Mouse (Mus musculus) erythroid progenitor cell, adult 5-6 weeks (primary cell): ENCODE data around the gene Fndc7. TPM values are rescaled to one million over a fixed set of nuclear protein-coding genes. Genes with fewer than 3 reads are reported as not detected.
A peak's percentile ranks its signal among the peaks of the same experiment; 100 is the strongest.
"Not testable (repeated sequence)": the region's sequence is repeated elsewhere in the genome, so short reads cannot be mapped to it uniquely, and the experiment has no call there.

Experiments used
- ATAC-seq: replicated peaks from 2 replicates; pipeline ENCODE4 v1.8.0; 2016; ENCODE audit warnings: moderate number of reproducible peaks, mild to moderate bottlenecking, moderate TSS enrichment, inconsistent platforms; ENCODE audit not compliant: poor library complexity, low FRiP score, severe bottlenecking
- total RNA-seq, 2 experiments: library from RNA; stranded (forward) in 1 of 2; stranded (reverse) in 1 of 2; fragments of 150-400 nt in 1 of 2; fragments of 186-747, 209-891 nt in 1 of 2; gene quantifications; 2 replicates each; pipeline versions ENCODE4 v1.2.3 to v1.2.4; 2015 to 2017; ENCODE audit warnings: low replicate concordance in 2 of 2

Fndc7 gene
- total RNA-seq, 2 experiments from 2014 or later: not detected

DNA sequence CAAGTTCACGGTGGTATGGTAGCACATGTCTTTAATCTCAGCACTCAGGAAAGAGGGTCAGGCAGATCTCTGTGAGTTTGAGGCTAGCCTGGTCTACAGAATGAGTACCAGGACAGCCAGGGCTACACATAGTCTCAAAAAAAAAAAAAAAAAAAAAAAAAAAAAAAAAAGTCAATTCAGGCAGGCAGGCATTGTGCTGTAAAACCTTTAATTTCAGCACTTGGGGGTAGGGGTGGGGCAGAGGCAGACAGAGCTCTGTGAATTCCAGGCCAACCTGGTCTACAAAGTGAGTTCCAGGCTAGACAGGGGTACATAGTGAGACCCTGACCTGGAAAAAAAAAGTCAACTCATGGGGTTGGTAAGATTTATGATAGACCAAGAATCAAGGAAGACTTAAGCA is 32.1 kb downstream of the Fndc7 start:
- no peak for ATAC-seq

DNA sequence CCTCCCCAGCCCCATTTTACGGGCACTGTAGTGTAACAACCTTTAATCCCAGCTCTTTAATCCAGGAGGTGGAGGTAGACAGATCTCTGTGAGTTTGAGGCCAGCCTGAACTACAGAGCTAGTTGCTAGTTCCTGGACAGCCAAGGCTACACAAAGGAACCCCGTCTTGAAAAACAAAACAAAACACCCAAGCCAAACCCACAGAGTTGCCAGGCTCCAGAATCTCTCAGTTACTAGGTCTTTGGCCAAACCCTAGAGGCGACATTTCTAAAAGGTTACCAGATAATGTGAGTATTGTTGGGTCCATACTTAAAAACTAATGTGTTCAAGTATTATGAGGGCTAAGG is 32.7 kb downstream of the Fndc7 start:
- no peak for ATAC-seq

- ATAC-seq: no peak
These were observed 33.3 kb downstream of the Fndc7 start for GRCm38 (mm10) chr3:108856386-108857123.

GRCm38 (mm10) chr3:108855864-108856263 is 33.9 kb downstream of the Fndc7 start:
- ATAC-seq: no peak

DNA sequence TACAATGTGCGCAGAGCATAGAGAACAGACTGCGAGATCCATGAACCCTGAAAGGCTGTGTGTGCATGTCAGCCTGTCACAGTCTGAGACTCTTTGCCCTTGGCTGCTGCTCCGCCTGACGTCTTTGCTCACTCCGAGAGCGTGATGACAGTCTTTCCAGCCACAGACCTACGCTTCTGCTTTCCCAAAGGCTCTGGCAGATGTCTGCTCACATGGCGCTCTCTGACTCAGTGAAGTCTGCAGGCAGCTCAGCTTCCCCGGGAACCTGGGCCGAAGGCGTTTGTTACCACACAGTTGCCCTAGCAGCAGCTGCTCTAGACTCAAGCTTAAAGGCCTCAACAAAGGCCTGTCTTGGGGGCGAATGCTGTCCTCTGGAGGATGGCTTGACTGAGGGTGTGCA is 34.4 kb downstream of the Fndc7 start:
- no peak for ATAC-seq

- no peak for ATAC-seq
These were observed 36.5 kb downstream of the Fndc7 start for GRCm38 (mm10) chr3:108853266-108853665.

DNA sequence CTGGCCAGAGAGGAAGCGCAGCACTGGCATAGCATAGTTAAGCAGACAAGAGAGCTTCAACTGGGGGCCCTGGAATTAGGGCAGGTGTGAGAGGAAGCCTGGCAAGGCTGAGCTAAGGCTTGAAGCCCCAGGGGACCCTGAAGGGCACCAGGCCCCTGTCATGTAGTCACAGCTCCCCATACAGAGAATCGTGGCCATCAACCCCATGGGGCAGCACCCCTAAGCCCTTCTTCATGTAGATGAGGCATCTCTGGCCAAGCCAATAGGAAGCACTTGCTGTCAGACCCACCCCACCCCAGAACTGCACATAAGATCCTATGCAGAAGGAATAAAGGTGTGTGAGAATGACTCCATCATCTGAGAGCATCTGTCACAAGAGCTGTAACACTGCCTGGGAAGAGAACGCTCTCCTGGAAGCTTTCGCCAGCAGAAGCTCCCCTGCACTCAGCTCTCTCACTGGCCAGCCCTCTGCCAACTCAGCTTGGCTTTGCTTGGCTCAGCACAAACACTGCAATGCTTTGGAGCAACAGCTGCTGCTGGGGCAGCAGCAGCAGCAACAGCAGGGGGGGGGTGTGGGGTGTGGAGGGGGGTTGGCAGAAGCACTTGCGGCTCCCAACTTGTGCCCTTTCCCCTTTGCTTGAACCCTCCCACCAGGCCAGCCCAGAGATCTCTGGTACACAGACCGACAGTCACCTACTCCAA is 37.7 kb downstream of the Fndc7 start:
- no peak for ATAC-seq

DNA sequence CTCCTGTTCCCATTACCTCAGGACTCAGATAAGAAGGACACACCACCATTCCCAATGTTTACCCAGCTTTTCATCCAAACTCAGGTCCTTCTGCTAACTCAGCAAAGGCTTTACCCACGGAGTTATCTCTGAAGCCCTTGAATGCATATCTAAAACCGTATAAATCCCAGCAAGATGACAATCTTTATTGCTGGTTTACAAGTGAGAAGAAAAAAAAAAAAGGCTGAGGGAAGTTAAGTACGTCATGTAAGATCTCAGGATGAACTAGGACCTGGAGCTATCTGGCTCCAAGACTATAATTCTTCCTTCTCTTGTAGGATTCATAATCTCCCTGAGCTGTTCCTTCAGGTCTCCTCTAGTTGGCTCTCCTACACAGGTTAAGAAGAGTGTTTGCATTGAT is 38.3 kb downstream of the Fndc7 start:
- no peak for ATAC-seq

DNA sequence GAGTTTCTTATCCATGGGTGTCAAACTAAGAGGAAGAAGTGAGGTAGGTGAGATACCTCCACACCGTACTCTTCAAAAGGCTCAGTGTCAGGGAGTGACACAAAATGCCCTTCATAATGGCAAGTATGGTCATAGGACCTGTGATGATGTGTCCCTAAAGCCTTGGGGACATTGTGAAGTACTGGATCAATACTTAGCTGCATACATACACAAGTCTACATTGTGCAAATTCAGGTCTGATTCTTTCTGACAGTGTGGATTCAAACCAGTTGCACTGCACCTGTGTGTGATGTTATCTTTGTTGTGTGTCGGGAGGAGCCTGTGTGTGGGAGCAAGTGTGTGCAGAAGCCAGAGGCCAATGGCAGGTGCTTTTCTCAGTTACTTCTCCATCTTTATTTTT is 38.7 kb downstream of the Fndc7 start:
- no peak for ATAC-seq

DNA sequence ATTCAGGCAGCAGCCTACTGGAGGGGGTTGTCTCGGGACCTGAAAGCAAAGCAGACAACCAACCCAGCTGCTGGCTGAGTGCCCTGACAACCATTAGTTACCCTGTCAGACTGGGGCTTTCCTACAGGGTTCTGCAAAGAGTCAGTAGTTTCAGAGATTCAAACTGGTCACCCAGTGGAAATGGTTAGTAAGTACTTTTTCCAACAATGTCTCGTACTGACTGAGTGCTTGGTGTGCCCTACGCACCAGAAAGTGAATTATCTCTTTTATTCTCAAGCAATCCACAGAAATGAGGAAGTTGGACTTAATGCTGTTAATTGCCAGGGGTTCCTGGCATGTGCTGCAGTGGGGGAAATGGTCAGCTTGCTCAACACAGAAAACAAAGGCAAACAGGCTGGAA is 39.3 kb downstream of the Fndc7 start:
- ATAC-seq: no peak

- no peak for ATAC-seq
These were observed 43.2 kb downstream of the Fndc7 start for GRCm38 (mm10) chr3:108846616-108847015.

- ATAC-seq: no peak
These were observed 45.3 kb downstream of the Fndc7 start for GRCm38 (mm10) chr3:108844521-108844920.

DNA sequence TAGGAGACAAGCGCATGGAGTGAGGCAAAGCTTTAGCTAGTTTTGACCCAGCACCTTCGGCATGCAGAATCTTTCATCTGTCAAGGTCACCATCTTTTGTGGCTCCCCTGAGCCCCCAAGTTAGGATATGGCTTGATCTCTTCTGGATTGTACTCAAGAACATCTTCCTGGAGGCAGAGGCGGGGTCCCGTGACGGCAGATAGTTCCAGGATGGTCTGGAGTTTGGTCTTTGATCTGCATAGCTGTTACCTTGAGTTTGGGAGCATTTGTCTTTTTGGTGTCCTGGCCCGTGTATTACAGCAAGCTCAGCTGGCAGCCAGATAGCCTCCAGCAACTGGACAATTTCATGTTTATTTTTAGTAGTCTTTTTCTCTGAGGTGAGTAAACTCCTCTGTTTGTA is 45.8 kb downstream of the Fndc7 start:
- no peak for ATAC-seq

DNA sequence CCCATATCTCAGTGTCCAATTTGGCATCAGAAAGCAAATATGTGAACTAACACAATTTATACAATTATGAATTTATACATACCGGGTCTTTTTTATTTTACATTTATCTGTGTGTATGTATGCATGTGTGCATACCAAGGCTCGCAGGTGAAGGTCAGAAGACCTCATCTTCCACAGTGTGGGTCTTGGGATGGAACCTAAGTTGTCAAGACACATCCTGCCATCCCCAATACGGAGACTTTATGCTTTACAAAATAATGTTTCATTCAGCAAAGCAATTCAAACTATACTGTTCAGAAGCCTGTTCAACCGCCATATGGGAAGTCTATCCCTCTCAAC is 49.1 kb downstream of the Fndc7 start:
- ATAC-seq: peak; percentile 12; the same call in 1 of the 2 replicates

GRCm38 (mm10) chr3:108840000-108840715 is 49.6 kb downstream of the Fndc7 start, which contains the start of gene Stxbp3:
Gene Stxbp3, minus strand, starts transcription at chr3:108840526.
- peak; percentile 92 for ATAC-seq

DNA sequence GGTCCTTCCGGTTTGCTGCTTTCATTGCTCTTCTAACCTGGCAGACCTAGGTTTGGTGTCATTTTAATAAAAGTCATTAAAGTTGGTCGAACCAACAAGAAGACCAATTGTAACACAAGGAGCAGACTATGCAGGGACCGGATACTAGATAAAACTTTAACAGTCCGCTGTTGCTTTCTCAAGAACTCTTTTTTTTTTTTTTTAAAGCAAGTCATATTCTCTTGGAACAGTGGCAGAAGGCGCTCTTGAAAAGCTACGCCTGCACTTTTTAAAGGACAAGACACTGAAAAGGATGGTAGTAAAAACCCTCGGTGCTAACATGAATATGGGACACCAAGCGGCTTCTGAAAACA is 50.2 kb downstream of the Fndc7 start:
- peak; percentile 3; the same call in 1 of the 2 replicates for ATAC-seq

DNA sequence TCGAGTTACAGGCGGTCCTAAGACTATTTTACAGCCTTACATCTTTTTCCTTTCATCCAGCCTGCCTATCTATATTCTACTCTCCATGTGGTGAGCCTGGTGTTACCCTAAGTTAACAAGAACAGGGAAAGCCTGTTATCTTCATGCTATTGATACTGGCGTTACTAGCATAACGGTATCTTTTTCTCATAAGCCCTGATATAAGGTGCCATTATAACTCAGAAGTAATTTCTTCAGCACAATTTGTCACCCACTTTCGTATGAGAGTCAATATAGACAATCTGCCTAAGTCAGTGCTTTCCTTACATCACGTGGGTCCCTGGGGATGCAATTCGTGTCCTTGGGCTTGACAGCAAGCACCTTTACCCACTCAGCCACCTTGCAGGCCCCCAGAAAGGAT is 50.8 kb downstream of the Fndc7 start:
- ATAC-seq: no peak

- no peak for ATAC-seq
These were observed 52.9 kb downstream of the Fndc7 start for GRCm38 (mm10) chr3:108836931-108837330.

DNA sequence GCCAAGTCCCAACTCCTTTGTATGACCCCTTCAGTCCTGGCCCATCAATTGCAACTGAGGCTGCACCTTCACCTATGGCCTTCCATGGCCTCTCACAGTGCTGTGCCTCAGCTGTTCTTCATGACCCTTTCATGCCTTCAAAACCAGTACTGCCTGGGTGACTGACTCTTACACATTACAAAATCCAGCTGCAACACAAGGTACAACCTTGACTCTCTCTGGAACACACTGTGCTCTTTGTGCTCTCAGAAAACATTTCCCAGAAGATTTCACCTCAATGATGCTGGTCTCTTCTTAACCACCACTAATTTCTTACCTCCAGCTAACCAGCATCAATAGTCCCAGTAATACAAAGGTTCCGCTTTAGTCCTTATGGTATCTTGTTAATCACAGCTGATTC is 56.1 kb downstream of the Fndc7 start:
- not testable (repeated sequence) for ATAC-seq

DNA sequence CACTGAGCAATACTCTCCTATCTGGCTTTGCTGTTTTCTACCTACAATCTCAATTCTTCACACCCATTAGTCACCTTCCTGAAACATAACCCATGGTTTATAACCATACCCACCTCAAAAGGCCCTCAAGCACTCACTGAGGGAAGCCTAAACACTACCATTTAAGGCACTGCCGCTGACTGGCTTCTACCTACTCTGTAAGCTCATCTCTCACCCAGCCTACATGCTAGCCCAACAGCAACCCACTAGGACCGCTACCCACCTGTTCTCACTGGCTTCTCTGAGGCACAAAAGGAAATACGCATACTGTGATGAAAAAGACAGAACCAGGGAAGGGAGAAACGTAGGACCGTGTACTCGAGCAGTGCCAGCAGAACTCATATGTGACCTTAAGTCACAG is 58.1 kb downstream of the Fndc7 start:
- ATAC-seq: no peak

GRCm38 (mm10) chr3:108830493-108830892 is 59.3 kb downstream of the Fndc7 start:
- ATAC-seq: no peak
